Mouse (Mus musculus) adrenal gland, postnatal 10 days (tissue): Measurements from ENCODE around the gene Akap13. TPM values are rescaled to one million over a fixed set of nuclear protein-coding genes. Genes with fewer than 3 reads are reported as not detected.
"Not testable (repeated sequence)": the region's sequence is repeated elsewhere in the genome, so short reads cannot be mapped to it uniquely, and the experiment has no call there.

Source experiments
- DNase-seq: peaks from one replicate; pipeline ENCODE4 v3.0.0; 2021; ENCODE audit warnings: mixed read lengths
- total RNA-seq, 2 experiments: library from RNA; stranded (reverse); gene quantifications; 2 replicates each; pipeline ENCODE4 v1.2.3; 2021

Akap13 gene
- total RNA-seq, 2 experiments from 2014 or later = 54.7 to 66.6 TPM

- not testable (repeated sequence) for DNase-seq
Observed at GRCm38 (mm10) chr7:75767080-75767769, 311.9 kb downstream of the Akap13 start.

GRCm38 (mm10) chr7:75768169-75768568, 312.8 kb downstream of the Akap13 start:
- no peak for DNase-seq

- DNase-seq = no peak
Observed at GRCm38 (mm10) chr7:75769909-75770308, 314.6 kb downstream of the Akap13 start.

GRCm38 (mm10) chr7:75774095-75775078, 319.1 kb downstream of the Akap13 start:
- not testable (repeated sequence) for DNase-seq

GRCm38 (mm10) chr7:75778053-75778452, 322.7 kb downstream of the Akap13 start:
- DNase-seq = no peak

GRCm38 (mm10) chr7:75780812-75781211, 325.5 kb downstream of the Akap13 start:
- DNase-seq = no peak

GRCm38 (mm10) chr7:75781298-75781947, 326.1 kb downstream of the Akap13 start:
- DNase-seq = no peak

- DNase-seq = peak; percentile 91
Observed at GRCm38 (mm10) chr7:75781948-75782722, 326.8 kb downstream of the Akap13 start.

- DNase-seq = no peak
Observed at GRCm38 (mm10) chr7:75782723-75783011, 327.3 kb downstream of the Akap13 start.

- no peak for DNase-seq
Observed at GRCm38 (mm10) chr7:75785388-75786328, 330.3 kb downstream of the Akap13 start.

- no peak for DNase-seq
Observed at GRCm38 (mm10) chr7:75786812-75787211, 331.5 kb downstream of the Akap13 start.

- no peak for DNase-seq
Observed at GRCm38 (mm10) chr7:75787371-75787770, 332.0 kb downstream of the Akap13 start.

GRCm38 (mm10) chr7:75788069-75788800, 332.9 kb downstream of the Akap13 start:
- DNase-seq = not testable (repeated sequence)

- DNase-seq = not testable (repeated sequence)
Observed at GRCm38 (mm10) chr7:75788801-75789135, 333.4 kb downstream of the Akap13 start.

- no peak for DNase-seq
Observed at GRCm38 (mm10) chr7:75789746-75790145, 334.4 kb downstream of the Akap13 start.

GRCm38 (mm10) chr7:75791092-75791837, 335.9 kb downstream of the Akap13 start:
- DNase-seq = not testable (repeated sequence)

- DNase-seq = no peak
Observed at GRCm38 (mm10) chr7:75793091-75793490, 337.8 kb downstream of the Akap13 start.

- no peak for DNase-seq
Observed at GRCm38 (mm10) chr7:75793654-75794335, 338.5 kb downstream of the Akap13 start.

- no peak for DNase-seq
Observed at GRCm38 (mm10) chr7:75795106-75795505, 339.8 kb downstream of the Akap13 start.
